Mouse (Mus musculus) cerebellum, postnatal 4 days (tissue): Measurements from ENCODE around the gene Atcay.

Experiments
- DNase-seq, 2 experiments: peaks; one replicate each; pipeline ENCODE4 v3.0.0; 2022; ENCODE audit warnings: low spot score in 2 of 2, mixed read lengths in 1 of 2

Gene Atcay

GRCm38 (mm10) chr10:81230438-81231332, at the start of gene Atcay:
Gene Atcay (minus strand): TSS chr10:81230833.
- peak in 1 of 2 experiments; percentile 65 for DNase-seq

GRCm38 (mm10) chr10:81279496-81279895, 48.9 kb upstream of the Atcay start:
- DNase-seq = no peak

DNA sequence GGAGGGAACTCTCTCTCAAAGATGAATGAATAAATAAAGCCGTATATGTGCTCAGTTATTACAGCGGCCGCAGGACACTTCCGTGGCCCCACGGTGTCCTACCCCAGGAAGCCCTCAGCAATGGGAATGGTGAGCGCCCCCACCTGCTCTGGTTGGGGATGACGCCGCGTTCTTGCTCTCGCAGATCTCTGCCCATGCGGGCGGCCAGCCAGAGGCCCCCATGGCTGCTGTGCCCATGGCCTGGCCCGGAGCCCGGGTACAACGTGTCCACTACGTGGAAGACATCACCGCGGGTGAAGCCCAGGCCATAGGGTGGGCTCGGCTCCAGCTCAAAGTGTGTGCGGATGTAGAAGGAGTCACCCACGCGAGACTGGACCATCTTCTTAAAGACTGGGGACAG, 47.0 kb upstream of the Atcay start:
- DNase-seq = peak in 1 of 2 experiments; percentile 56

DNA sequence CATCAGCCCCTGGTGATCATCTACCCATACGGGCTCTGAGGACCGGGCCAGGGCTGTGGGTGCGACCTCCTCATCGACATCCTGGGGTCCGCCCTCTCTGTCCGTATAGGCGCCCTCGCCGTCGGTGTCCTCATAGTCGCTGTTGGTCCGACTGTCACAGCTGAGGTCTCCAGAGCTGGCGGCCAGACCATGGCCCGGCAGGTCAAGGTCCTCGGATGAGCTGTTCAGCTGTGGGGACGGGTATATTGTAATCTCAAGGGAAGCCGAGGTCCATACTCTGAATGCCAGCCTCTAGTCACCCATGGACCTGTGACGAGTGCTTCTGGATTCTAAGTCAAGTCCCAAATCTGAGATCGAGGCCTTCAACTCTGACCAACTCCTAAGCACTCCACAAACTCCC, 43.2 kb upstream of the Atcay start:
- no peak for DNase-seq

DNA sequence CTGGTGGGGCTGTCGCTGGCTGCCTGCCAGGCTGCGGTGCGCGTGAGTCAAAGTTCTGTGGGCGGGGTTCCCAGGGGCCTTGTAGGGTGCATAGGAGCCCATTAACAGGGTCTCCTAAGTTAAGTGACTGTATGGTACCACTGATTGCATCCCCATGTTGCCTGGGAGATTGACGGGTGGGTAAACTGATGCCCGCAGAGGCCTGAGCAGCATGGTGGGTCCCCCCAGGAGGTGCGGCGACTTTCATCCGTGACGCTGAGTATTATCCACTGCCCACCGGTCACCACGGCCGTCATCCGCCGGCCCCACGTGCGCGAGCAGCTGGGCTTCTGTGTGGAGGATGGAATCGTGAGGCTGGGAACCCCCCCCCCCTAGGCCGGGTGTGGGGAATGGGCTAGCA, 41.7 kb upstream of the Atcay start:
- DNase-seq = no peak

- DNase-seq = no peak
Observed at GRCm38 (mm10) chr10:81268643-81269412, 38.2 kb upstream of the Atcay start.

DNA sequence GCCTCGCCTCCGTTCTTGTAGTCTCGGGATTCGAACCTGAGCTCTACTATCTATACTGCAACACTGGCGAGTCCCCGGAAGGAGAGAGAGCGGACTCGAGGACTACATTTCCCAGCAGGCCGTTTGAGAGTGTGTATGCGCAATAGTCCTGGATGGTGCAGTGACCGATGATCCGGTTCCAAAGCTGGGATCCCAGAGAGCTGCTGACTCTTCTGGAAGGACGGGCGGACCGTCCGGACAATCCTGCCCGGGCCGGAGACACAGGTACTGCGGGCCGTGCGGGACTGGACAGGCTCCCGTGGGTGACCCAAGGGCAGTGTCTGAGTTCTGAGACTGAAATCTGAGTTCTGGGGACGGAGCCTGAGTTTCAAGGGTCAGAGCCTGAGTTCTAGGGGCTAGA, 37.4 kb upstream of the Atcay start:
- DNase-seq = peak in 1 of 2 experiments; percentile 64

- DNase-seq = peak; percentile 75 to 93
Observed at GRCm38 (mm10) chr10:81266211-81267105, 35.8 kb upstream of the Atcay start, which contains the start of the genes Mrpl54 and Apba3. Gene Mrpl54 (minus strand): TSS chr10:81266934. Gene Apba3 (plus strand): TSS chr10:81266960.

- DNase-seq = no peak
Observed at GRCm38 (mm10) chr10:81265540-81265939, 34.9 kb upstream of the Atcay start.

DNA sequence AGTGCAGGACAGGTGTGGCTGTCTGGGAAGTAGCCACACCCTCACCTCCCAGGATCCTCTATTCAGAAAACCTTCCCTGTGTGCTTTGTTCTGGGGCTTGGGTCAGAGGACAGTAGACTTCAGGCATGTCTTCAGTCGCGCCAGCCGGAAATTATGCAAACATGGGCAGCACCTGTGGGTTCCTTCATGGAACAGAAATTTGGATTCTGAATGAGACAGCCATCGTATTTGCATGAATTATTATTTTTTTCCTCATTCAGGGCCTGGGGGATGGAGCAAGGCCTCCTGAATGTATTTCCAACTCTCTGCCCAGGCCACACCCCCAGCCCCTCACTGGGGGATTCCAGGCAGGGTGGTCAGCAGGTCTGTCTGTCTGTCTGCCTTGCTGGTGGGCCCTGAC, 30.4 kb upstream of the Atcay start:
- DNase-seq = no peak

DNA sequence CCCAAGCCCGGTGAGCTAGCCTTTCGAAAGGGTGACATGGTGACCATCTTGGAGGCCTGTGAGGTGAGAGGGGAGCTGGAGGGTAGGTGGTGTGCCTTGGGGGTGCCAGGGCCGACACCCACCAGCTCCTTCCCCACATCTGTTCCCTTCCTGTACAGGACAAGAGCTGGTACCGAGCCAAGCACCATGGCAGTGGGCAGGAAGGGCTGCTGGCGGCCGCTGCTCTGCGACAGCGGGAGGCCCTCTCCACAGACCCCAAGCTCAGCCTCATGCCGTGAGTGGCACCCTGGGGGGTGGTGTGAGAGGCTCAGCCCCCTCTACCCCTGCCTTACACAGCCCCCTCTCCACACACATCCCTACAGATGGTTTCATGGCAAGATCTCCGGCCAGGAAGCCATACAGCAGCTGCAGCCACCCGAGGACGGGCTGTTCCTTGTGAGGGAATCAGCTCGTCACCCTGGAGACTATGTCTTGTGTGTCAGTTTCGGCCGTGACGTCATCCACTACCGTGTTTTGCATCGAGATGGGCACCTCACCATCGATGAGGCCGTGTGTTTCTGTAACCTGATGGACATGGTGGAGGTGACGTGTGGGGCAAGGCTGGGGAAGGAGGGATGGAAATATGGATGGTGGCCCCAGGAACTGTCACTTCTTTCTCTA, 28.7 kb upstream of the Atcay start:
- no peak for DNase-seq

GRCm38 (mm10) chr10:81257158-81258039, 26.8 kb upstream of the Atcay start:
- DNase-seq = no peak

DNA sequence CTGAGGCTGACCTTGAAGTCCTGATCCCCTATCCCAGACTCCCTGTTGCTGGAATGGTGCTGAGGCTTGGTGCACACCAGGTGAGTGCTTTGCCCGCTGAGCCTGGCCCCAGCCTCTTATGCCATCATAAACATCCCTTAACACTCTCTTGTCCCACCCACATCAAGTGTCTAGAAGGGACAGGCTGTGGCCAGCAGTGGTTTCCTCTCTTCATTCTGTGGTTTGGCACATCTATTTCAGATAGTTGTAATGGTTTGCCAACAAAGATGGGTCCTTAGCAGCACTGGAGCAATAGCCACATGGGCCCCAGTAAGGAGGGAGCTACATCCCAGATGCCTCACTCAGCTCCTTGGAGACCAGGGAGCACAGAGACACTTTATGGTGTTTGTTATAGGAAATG, 24.3 kb upstream of the Atcay start:
- no peak for DNase-seq

DNA sequence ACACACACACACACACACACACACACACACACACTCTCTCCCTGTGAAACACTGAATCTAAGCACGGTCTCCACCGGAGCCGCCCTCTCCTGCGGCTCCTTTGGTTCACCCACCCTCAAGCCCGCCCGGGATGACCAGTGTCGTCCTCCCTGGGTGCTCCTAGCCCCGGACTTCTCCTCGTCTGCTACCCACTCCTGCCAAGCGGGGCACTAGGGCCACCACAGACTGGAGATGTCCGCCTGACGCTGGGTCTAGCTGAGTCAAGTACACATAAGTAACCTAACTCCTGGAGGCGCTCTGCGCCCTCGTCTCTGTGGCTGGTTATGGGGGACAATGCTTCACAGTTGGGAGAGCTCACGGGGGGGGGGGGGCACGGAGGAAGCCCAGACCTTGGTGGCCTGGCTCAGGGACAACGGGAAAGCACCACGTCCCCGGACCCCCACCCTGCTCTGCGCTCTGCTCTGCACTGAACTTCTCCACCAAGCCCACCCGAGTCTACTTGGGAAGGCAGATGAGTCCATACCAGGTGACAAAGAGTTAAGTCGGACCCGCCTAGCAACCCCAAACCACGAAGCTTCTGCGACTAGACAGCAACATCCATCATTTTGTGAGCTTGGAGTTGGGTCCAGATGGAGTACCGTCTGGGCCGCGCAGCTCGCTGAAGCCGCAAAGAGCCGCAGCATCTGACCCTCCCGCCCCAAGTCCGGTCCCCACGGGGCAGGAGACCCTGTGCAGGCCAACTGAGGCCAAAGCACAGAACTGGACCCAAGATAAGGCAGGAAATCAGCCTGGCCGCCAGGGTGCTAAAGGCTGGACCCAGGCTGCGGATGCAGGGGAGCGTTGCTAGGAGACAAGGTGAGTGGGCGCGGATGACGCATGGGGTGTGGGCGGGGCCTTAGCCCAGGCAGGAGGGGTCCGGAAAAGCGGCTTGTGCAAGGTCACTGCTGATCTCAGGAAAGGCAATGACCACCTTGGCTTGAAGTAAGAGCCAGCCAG, 22.1 kb upstream of the Atcay start, which contains the start of gene Matk:
Matk (plus strand) TSS at position 512 of the 996 bp plus-strand sequence.
- DNase-seq = peak in 1 of 2 experiments; percentile 64

DNA sequence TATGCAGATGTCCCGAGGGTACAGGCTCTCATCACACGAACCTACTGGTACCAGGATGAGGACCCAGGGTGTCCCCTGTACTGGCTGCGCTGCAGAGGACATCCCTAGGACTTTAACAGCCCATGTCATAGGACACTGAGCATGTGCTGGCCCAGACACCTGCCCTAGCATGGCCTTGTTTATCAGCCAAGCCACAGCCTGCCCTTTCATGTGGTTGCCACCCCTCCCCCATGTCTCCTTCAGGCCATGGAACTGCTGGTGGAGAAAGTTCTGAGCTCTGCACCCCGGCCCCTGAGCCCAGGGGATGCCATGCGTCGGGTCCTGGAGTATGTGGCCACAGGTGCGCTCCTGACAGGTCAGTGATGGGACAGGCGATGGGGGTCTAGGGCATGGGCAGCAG, 18.8 kb upstream of the Atcay start:
- no peak for DNase-seq

DNA sequence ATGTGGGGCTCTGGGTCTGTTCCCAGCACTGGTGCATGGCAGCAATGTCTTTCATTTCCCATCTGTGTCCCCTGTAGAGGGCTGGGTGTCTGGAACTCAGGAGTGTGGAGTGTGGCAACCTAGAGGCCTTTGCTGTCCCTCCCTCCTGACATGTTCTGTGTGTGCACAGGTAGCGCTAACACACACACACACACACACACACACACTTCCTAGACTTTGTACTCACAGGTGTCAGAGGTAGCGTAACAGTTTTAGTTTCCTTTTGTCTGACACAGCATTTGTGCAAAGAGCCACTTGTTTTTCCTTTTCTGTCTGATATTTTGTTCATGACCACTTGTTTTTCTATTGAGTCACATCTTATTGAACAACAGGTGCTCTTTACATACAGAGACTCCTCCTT, 17.2 kb upstream of the Atcay start:
- no peak for DNase-seq

DNA sequence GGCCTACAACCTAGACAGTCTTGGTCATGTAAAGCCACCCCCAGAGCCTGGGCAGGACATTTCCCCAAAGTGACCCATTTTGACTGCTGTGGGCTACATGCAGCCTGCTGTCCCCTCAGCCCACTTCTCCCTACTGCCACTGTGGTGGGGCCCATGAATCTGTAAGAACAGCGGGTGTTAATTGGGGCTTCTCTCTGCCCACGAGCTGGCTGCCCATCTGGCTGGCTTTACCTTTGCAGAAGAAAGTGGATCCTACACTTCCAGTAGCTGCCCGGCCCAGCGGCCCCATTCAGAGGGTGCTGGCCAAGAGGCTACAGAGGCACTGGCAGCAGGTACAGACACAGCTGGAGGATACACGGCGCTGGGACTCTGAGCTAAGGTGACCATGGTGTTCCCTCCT, 14.5 kb upstream of the Atcay start:
- no peak for DNase-seq

GRCm38 (mm10) chr10:81244595-81244994, 14.0 kb upstream of the Atcay start:
- peak; percentile 83 to 91 for DNase-seq

DNA sequence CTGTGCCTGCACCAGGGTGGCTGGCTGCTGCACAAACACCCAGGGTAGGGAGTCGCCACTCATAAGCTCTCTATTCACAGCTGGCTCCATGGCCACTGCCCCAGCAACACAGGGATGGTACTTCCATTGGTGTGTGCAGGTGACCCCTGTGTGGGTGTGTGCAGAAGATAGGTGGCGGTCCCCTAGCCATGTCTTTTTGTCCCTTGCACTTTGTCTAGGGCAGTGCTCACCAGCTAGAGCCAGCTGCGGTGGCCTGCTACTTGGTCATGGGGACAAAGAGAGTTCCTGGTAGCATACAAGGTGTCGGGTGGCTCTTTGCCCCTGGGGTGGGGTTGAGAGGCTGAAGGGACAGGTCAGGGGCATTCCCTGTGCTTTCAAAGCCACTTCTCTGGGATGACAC, 13.5 kb upstream of the Atcay start:
- DNase-seq = no peak
